Mouse (Mus musculus) hindbrain, postnatal 0 days (tissue): ENCODE results near the gene Erfe. TPM values are rescaled to one million over a fixed set of nuclear protein-coding genes. Genes with fewer than 3 reads are reported as not detected.
A peak's percentile ranks its signal among the peaks of the same experiment; 100 is the strongest.

Experiments used
- ATAC-seq: fragments of 200-750 bp; cut with Nextera tagmentation; 2 replicates; pipeline ENCODE4 v1.8.0; 2017; ENCODE audit warnings: mild to moderate bottlenecking, moderate TSS enrichment, moderate library complexity
- DNase-seq: peaks from one replicate; pipeline ENCODE4 v3.0.0-alpha.2; 2015; ENCODE audit warnings: low spot score
- H3K27ac ChIP-seq: fragments of 300-500 bp; sonication (generic); 2 replicates; pipeline ENCODE4 v1.5.1; 2014; ENCODE audit warnings: mild to moderate bottlenecking
- H3K27me3 ChIP-seq: fragments of 300-500 bp; sonication (generic); 2 replicates; pipeline ENCODE4 v1.6.1; 2014; ENCODE audit warnings: low read length, mixed read lengths; ENCODE audit not compliant: insufficient read depth
- H3K36me3 ChIP-seq: fragments of 300-500 bp; sonication (generic); 2 replicates; pipeline ENCODE4 v1.6.1; 2014; ENCODE audit warnings: low read length, mixed read lengths; ENCODE audit not compliant: insufficient read depth
- H3K4me1 ChIP-seq: fragments of 300-500 bp; sonication (generic); 2 replicates; pipeline ENCODE4 v1.6.1; 2014; ENCODE audit warnings: antibody characterized with exemption, low read length, mixed read lengths; ENCODE audit not compliant: insufficient read depth
- H3K4me2 ChIP-seq: fragments of 300-500 bp; sonication (generic); 2 replicates; pipeline ENCODE4 v1.6.1; 2014; ENCODE audit warnings: low read depth, mild to moderate bottlenecking, low read length, moderate library complexity, mixed read lengths
- H3K4me3 ChIP-seq: fragments of 300-500 bp; sonication (generic); 2 replicates; pipeline ENCODE4 v1.5.1; 2014; ENCODE audit warnings: low read length
- H3K9ac ChIP-seq: fragments of 300-500 bp; sonication (generic); replicated peaks from 2 replicates; pipeline ENCODE4 v1.6.1; 2014; ENCODE audit warnings: mild to moderate bottlenecking, low read length, moderate library complexity, mixed read lengths
- H3K9me3 ChIP-seq: fragments of 300-500 bp; sonication (generic); 2 replicates; pipeline ENCODE4 v1.6.1; 2016; ENCODE audit warnings: low read length, mixed read lengths
- CTCF ChIP-seq: IDR thresholded peaks from 2 replicates; pipeline ENCODE4 v1.5.1; 2016; ENCODE audit warnings: antibody characterized with exemption, control low read depth, low read depth
- WGBS: fragments of 180-500 bp; shearing (Covaris S2); extraction: QIAGEN DNeasy Blood & Tissue Kit; methylation state at CpG from one replicate; pipeline ENCODE4 v1.1.7; 2014; 5-methylcytosine and 5-hydroxymethylcytosine counted together
- polyA plus RNA-seq: library from polyadenylated mRNA; unstranded; fragments of >200 nt; fragmentation: Nextera tagmentation; extraction: Ambion mirVana; gene quantifications from 2 replicates; pipeline ENCODE4 v1.2.1, GENCODE M21; 2015
- total RNA-seq: library from RNA; depleted of rRNA; stranded (reverse); fragments of >200 nt; gene quantifications from 2 replicates; pipeline ENCODE4 v1.2.3, GENCODE M21; 2014

Gene Erfe
- total and polyA plus RNA-seq, 2 experiments from 2014 or later = 0.15 to 0.42 TPM

DNA sequence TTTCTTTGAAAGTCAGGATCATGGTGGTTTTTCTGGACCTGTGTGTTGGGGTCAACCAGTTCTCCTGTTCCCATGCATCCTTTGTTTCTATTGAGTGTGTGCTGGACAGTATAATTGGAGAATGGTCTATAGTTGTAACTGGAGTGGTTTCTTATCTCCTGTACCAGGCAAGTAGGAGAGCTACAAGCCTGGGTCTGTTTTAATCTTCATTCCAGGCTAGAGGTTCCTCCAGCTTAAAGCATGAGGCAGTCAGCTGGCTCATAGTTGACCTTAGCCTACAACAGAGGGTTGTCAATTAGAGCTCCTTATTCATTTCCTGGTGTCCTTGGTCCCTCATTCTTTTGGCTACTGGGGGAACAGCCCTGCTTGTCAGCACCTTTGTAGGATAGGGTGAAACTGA lies 32.6 kb upstream of the Erfe start:
- no peak for ATAC-seq

DNA sequence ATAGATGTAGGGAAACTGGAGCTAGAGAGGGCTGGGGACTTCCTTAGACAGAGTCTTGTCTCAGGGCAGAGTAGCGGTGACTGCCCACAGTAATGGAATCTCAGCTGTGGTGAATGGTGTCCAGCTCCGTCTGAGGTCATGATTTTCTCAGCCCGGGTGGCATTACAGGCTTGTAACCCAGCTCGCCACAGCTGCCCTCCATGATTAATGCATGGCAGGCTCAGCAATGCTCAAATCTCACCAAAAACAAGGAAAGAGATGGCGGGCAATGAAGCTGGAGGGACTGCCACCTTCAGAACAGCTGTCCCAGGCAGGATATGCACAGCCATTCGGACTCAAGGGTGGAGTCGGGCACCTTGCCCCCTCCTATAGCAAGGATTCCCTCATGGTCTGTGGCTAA lies 28.9 kb upstream of the Erfe start:
- Histone ChIP-seq H3K4me1 (no peaks in the 10 kb centered on the region), H3K36me3 (no peaks in the 10 kb centered on the region), H3K9me3 (no peaks in the 10 kb centered on the region), H3K4me3 (no peak overlapping the region), H3K27ac (no peak overlapping the region), H3K27me3 (no peaks in the 10 kb centered on the region), H3K9ac (no peak overlapping the region), H3K4me2 (no peak overlapping the region)
- ATAC-seq (no peak), DNase-seq (no peak)
- WGBS = 90% methylated on average over 7 of the region's 7 CpGs
- no peak for TF ChIP-seq CTCF

More for the DNA sequence above, 32.6 kb upstream of the Erfe start:
- no peak overlapping the region for H3K27ac ChIP-seq
- no peak for TF ChIP-seq CTCF
- H3K9ac ChIP-seq = no peak overlapping the region
- no peaks in the 10 kb centered on the region for H3K9me3 ChIP-seq
- H3K4me2 ChIP-seq = no peak overlapping the region
- DNase-seq = no peak
- H3K36me3 ChIP-seq = no peaks in the 10 kb centered on the region
- H3K4me1 ChIP-seq = no peaks in the 10 kb centered on the region
- H3K27me3 ChIP-seq = no peaks in the 10 kb centered on the region
- no peak overlapping the region for H3K4me3 ChIP-seq

DNA sequence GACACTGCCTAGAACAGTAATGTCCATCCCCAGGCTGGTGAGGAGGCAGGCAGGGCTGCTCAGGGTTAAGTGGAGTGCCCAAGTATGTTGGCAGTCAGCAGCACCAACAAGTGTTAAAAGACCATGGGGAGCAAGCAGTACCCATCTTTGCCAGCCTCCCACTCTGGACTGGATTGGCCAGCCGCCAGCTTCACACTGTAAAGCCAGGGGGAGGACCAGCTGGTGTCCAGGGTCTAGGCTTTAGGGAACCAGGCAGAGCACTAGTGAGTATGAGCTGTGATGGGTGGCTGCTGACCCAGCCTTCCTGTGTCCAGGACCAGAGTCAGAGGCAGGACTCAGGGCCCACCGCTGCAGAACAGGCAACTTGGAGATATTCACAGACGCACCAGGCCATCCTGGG lies 22.2 kb upstream of the Erfe start:
- H3K36me3 ChIP-seq = no peaks in the 10 kb centered on the region
- ATAC-seq (0 out of 2 replicates have a peak, but pooled peaks have one; percentile 13), DNase-seq (peak; percentile 35)
- H3K27me3 ChIP-seq = peaks cover 19% of the 10 kb centered on the region
- H3K4me1 ChIP-seq = peaks cover 13% of the 10 kb centered on the region; the same call in 1 of the 2 replicates
- 75% methylated on average over 3 of the region's 3 CpGs for WGBS
- no peak overlapping the region for H3K27ac ChIP-seq
- no peak overlapping the region for H3K4me3 ChIP-seq
- no peak overlapping the region for H3K9ac ChIP-seq
- no peak for TF ChIP-seq CTCF
- H3K4me2 ChIP-seq = no peak overlapping the region
- no peaks in the 10 kb centered on the region for H3K9me3 ChIP-seq

DNA sequence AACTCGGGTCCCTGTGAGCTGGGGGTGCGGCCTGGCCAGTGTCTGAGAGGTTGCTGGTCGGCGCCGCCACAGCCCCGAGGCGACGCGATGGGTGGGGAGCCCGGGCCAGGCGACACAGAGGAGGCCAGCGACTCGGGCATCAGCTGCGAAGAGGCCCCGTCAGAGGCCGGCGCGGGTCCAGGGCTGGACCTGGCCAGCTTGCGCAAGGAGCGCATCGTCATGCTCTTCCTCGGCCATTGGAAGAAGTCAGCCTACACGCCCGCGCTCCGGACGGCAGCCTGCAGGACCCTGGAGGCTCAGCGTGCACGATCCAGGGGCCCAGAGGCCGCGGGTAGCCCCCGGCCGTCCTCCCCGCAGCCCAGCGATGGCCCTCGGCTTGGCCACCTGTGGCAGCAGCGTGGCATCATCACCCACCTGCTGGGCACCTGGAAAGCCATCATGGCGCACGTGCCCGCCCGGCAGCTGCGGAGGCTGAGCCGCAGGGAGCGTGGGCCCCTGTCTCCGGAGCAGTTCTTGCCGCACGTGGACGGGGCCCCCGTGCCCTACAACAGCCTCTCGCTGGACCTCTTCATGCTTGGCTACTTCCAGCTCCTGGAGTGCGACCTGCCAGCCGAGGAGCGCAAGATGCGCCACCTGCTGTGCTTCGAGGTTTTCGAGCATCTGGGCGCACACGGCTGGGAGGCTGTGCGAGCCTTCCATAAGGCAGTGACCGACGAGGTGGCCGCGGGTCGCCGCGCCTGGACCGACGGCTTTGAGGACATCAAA lies 21.1 kb upstream of the Erfe start:
- WGBS = 4% methylated on average over 62 of the region's 68 CpGs
- H3K9me3 ChIP-seq = no peaks in the 10 kb centered on the region
- H3K4me2 ChIP-seq = peak overlapping the region; percentile 64
- TF ChIP-seq CTCF = peak; percentile 48
- H3K27me3 ChIP-seq = peaks cover 19% of the 10 kb centered on the region
- DNase-seq (peak; percentile 69), ATAC-seq (peak; percentile 43; the same call in 1 of the 2 replicates)
- peak overlapping the region; percentile 34 for H3K4me3 ChIP-seq
- H3K9ac ChIP-seq = no peak overlapping the region; the same call in 1 of the 2 replicates
- H3K4me1 ChIP-seq = peaks cover 13% of the 10 kb centered on the region; the same call in 1 of the 2 replicates
- H3K27ac ChIP-seq = no peak overlapping the region
- H3K36me3 ChIP-seq = no peaks in the 10 kb centered on the region

DNA sequence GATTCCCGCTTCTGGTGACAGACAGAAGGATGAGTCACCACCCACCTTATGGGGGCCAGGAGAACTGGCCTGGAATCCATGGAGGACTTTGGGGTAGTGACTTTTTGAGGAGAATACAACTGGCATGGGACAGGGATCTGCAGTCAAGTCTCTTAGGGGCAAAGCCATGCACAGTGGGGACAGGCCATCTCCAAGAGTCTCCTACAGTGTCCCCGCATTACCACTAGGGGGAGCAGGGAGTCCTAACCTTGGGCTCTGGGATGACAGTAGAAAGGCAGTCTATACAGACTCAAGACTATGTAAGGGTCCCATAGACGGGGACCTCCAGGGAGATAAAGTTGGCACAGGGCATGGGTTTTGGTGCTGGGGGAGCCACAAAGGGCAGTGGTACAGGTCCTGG lies 19.3 kb upstream of the Erfe start:
- ATAC-seq = peak; percentile 85; the same call in 1 of the 2 replicates
- no peak overlapping the region for H3K9ac ChIP-seq
- no peak overlapping the region for H3K4me3 ChIP-seq
- 40% methylated on average over 3 of the region's 3 CpGs for WGBS
- peak; percentile 78 for DNase-seq
- peaks cover 13% of the 10 kb centered on the region; the same call in 1 of the 2 replicates for H3K4me1 ChIP-seq
- H3K9me3 ChIP-seq = no peaks in the 10 kb centered on the region
- H3K27me3 ChIP-seq = peaks cover 19% of the 10 kb centered on the region
- no peaks in the 10 kb centered on the region for H3K36me3 ChIP-seq
- TF ChIP-seq CTCF = peak; percentile 90
- H3K27ac ChIP-seq = no peak overlapping the region
- no peak overlapping the region for H3K4me2 ChIP-seq

DNA sequence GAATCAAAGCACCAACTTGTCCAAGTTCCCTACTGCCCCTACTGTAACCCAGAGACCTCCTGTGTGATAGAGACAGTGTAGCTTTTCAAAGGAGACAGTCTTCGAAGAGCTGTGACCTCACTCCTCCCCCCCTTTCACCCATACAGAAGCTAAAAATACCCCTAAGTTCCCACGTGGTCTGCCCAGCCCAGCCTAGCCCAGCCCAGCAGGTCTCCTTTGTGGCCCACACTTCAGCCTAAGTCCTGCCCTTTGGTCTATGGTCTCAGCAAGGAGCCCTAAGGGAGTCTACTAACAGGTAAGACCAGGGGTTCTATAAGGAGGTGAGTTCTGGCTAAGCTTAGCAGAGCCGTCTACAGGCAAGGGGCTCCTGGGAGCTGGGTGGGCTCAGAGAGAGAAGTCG lies 15.4 kb upstream of the Erfe start, which contains the start of gene Klhl30:
Gene Klhl30 (plus strand): TSS at position 176 of the 400 bp plus-strand sequence.
- Histone ChIP-seq H3K27me3 (no peaks in the 10 kb centered on the region), H3K36me3 (no peaks in the 10 kb centered on the region), H3K4me2 (no peak within 1 kb of the TSS), H3K9ac (no peak within 1 kb of the TSS), H3K4me3 (no peak within 1 kb of the TSS), H3K4me1 (no peaks in the 10 kb centered on the region), H3K27ac (no peak within 1 kb of the TSS), H3K9me3 (no peaks in the 10 kb centered on the region)
- WGBS = 67% methylated on average over 4 of the region's 4 CpGs
- ATAC-seq (no peak), DNase-seq (no peak)
- TF ChIP-seq CTCF = no peak

DNA sequence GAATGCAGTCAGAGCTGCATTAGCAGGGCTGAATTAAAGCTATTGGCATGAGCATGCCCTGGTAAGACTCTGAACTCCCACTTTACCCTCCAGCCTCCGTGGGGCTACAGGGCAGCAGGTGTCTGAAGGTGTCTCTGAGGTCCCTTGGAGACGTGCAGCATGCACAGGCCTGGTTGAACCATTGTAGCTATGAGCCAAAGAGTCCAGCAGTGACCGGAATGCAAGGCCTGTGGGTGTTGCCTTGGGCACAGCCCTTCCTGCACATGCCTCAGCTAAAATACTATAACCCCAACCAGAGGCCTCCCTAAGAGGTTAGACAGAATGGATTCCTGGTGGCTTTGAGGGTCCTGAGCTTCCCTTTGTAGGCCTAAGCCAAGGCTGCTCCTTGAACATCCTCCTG lies 15.0 kb upstream of the Erfe start:
- Histone ChIP-seq H3K4me2 (no peak overlapping the region), H3K27ac (no peak overlapping the region), H3K27me3 (no peaks in the 10 kb centered on the region), H3K4me1 (no peaks in the 10 kb centered on the region), H3K4me3 (no peak overlapping the region), H3K36me3 (no peaks in the 10 kb centered on the region), H3K9ac (no peak overlapping the region), H3K9me3 (no peaks in the 10 kb centered on the region)
- DNase-seq = no peak
- WGBS = 79% methylated on average over 3 of the region's 3 CpGs
- no peak for ATAC-seq
- TF ChIP-seq CTCF = no peak
